Mouse (Mus musculus) testis, adult 2 months (tissue): ENCODE measurements around the gene Pdlim7. TPM values are rescaled to one million over a fixed set of nuclear protein-coding genes. Genes with fewer than 3 reads are reported as not detected.

Experiments
- H3K27ac ChIP-seq: fragments of 200-500 bp; 2 replicates; pipeline ENCODE4 v1.5.1; 2012; ENCODE audit warnings: low read depth, low read length; ENCODE audit not compliant: control insufficient read depth, insufficient read depth
- H3K27me3 ChIP-seq: fragments of 200-500 bp; 2 replicates; pipeline ENCODE4 v1.6.1; 2012; ENCODE audit warnings: mild to moderate bottlenecking, low read length, moderate library complexity; ENCODE audit not compliant: control insufficient read depth, insufficient read depth
- H3K36me3 ChIP-seq: fragments of 200-500 bp; 2 replicates; pipeline ENCODE4 v1.6.1; 2012; ENCODE audit warnings: mild to moderate bottlenecking, low read length; ENCODE audit not compliant: control insufficient read depth, insufficient read depth
- H3K4me1 ChIP-seq: fragments of 200-500 bp; 2 replicates; pipeline ENCODE4 v1.6.1; 2012; ENCODE audit warnings: low read length; ENCODE audit not compliant: control insufficient read depth, insufficient read depth
- H3K4me3 ChIP-seq: fragments of 200-500 bp; 2 replicates; pipeline ENCODE4 v1.5.1; 2012; ENCODE audit warnings: low read depth, mild to moderate bottlenecking, low read length, moderate library complexity, mixed read lengths; ENCODE audit not compliant: control insufficient read depth
- CTCF ChIP-seq: fragments of 200-500 bp; IDR thresholded peaks from 2 replicates; pipeline ENCODE4 v1.5.1; 2012; ENCODE audit warnings: low read depth, mild to moderate bottlenecking, inconsistent platforms, low read length, moderate library complexity; ENCODE audit not compliant: control insufficient read depth, insufficient read depth, insufficient replicate concordance
- POLR2A ChIP-seq: fragments of 200-500 bp; IDR thresholded peaks from 2 replicates; pipeline ENCODE4 v1.6.1; 2012; ENCODE audit warnings: low read depth, mild to moderate bottlenecking, inconsistent platforms, low read length, moderate library complexity; ENCODE audit not compliant: control insufficient read depth
- polyA plus RNA-seq: library from polyadenylated mRNA; depleted of rRNA; stranded (reverse); fragments of >200 nt; gene quantifications from 2 replicates; pipeline ENCODE4 v1.2.3, GENCODE M21; 2012

Pdlim7 gene
- polyA plus RNA-seq, 1 experiment: 7.6 TPM

- Histone ChIP-seq H3K4me3 (no peak overlapping the region), H3K4me1 (peaks cover 41% of the 10 kb centered on the region), H3K36me3 (no peaks in the 10 kb centered on the region; the same call in 1 of the 2 replicates), H3K27me3 (no peaks in the 10 kb centered on the region), H3K27ac (no peak overlapping the region)
- TF ChIP-seq CTCF: peak; percentile 25; the same call in 1 of the 2 replicates
- no peak for TF ChIP-seq POLR2A
Observed at GRCm38 (mm10) chr13:55468851-55469560, 44.5 kb downstream of the Pdlim7 start.

- H3K36me3 ChIP-seq: no peaks in the 10 kb centered on the region; the same call in 1 of the 2 replicates
- peaks cover 23% of the 10 kb centered on the region for H3K4me1 ChIP-seq
- no peaks in the 10 kb centered on the region for H3K27me3 ChIP-seq
- H3K27ac ChIP-seq: no peak overlapping the region
- H3K4me3 ChIP-seq: peak overlapping the region; percentile 85
- no peak for TF ChIP-seq POLR2A
- TF ChIP-seq CTCF: no peak
Observed at GRCm38 (mm10) chr13:55465830-55466440, 47.5 kb downstream of the Pdlim7 start.

- Histone ChIP-seq H3K27ac (peak overlapping the region; percentile 0; the same call in 1 of the 2 replicates), H3K36me3 (no peaks in the 10 kb centered on the region; the same call in 1 of the 2 replicates), H3K27me3 (no peaks in the 10 kb centered on the region), H3K4me1 (peaks cover 18% of the 10 kb centered on the region), H3K4me3 (peak overlapping the region; percentile 85)
- TF ChIP-seq CTCF (no peak), POLR2A (0 out of 2 replicates have a peak, but pooled peaks have one; percentile 46)
Observed at GRCm38 (mm10) chr13:55465184-55465583, 48.3 kb downstream of the Pdlim7 start.

- Histone ChIP-seq H3K27ac (peak within 1 kb of the TSS; percentile 95), H3K36me3 (no peaks in the 10 kb centered on the region; the same call in 1 of the 2 replicates), H3K4me3 (peak within 1 kb of the TSS; percentile 85), H3K4me1 (peaks cover 16% of the 10 kb centered on the region), H3K27me3 (no peaks in the 10 kb centered on the region)
- TF ChIP-seq CTCF: no peak
- TF ChIP-seq POLR2A: peak; percentile 55
Observed at GRCm38 (mm10) chr13:55464027-55464884, 49.2 kb downstream of the Pdlim7 start, which contains the start of gene Prr7. Gene Prr7 (plus strand): TSS chr13:55464267.

DNA sequence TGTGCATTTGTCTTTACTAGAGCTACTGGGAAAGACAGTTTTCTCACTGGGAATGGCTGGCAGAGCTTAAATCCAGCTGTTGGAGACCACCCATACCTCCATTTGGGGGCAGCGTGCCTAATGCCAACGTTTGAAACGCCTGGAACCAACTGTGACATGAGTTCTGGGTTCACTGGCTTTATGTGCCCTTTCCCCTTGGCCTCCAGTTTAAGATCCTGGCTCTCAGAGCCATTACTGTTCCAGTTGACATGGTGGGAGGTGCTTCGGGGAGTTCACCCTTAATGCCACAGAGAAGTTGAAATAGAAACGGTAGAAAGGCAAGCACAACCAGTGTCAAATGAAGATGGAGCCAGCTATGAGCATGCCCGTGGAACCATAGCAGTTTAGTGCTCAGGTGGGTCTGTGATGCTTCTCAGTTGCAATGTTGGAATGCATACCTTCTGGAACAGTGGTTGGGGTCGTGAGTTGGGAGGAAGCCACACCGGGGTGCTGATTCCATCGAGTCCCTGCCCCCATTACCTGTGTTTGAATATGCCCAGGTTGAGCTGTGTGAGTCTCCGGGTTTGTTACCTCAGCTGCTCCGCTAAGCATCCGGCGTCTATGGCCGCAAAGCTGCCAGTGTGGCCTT lies 50.0 kb downstream of the Pdlim7 start:
- H3K4me3 ChIP-seq: peak overlapping the region; percentile 85
- H3K27me3 ChIP-seq: no peaks in the 10 kb centered on the region
- H3K27ac ChIP-seq: peak overlapping the region; percentile 95
- peaks cover 16% of the 10 kb centered on the region for H3K4me1 ChIP-seq
- no peaks in the 10 kb centered on the region; the same call in 1 of the 2 replicates for H3K36me3 ChIP-seq
- TF ChIP-seq CTCF (no peak), POLR2A (no peak)

GRCm38 (mm10) chr13:55462965-55463364 lies 50.5 kb downstream of the Pdlim7 start:
- peak overlapping the region; percentile 95; the same call in 1 of the 2 replicates for H3K27ac ChIP-seq
- no peaks in the 10 kb centered on the region; the same call in 1 of the 2 replicates for H3K36me3 ChIP-seq
- peaks cover 16% of the 10 kb centered on the region for H3K4me1 ChIP-seq
- no peak for TF ChIP-seq CTCF
- no peak for TF ChIP-seq POLR2A
- H3K4me3 ChIP-seq: peak overlapping the region; percentile 85
- H3K27me3 ChIP-seq: no peaks in the 10 kb centered on the region
